Mouse (Mus musculus): ENCODE measurements around the gene Gm13178.

Gm13178 gene

GRCm38 (mm10) chr4:144721304-144721703 lies at the start of gene Gm13178:
TSS of gene Gm13178 (minus strand) at chr4:144721404.
- DNase-seq: no peak

- peak; percentile 76 for DNase-seq
Measured at GRCm38 (mm10) chr4:144765722-144766121, 44.5 kb upstream of the Gm13178 start.

- no peak for DNase-seq
Measured at GRCm38 (mm10) chr4:144749139-144749538, 27.9 kb upstream of the Gm13178 start.

GRCm38 (mm10) chr4:144719691-144720090 lies 1.5 kb downstream of the Gm13178 start:
- DNase-seq: no peak

GRCm38 (mm10) chr4:144718288-144718687 lies 2.9 kb downstream of the Gm13178 start:
- no peak for DNase-seq

GRCm38 (mm10) chr4:144686268-144686667 lies 34.9 kb downstream of the Gm13178 start, which contains the start of gene Gm436:
TSS of gene Gm436 (minus strand) at chr4:144686368.
- no peak for DNase-seq

All from kidney, postnatal 10 days (tissue).